Mouse (Mus musculus) testis, adult 2 months (tissue): ENCODE results near the gene Gm5767. TPM values are rescaled to one million over a fixed set of nuclear protein-coding genes. Genes with fewer than 3 reads are reported as not detected.

Experiments used
- H3K27ac ChIP-seq: fragments of 200-500 bp; 2 replicates; pipeline ENCODE4 v1.5.1; 2012; ENCODE audit warnings: low read depth, low read length; ENCODE audit not compliant: control insufficient read depth, insufficient read depth
- H3K27me3 ChIP-seq: fragments of 200-500 bp; 2 replicates; pipeline ENCODE4 v1.6.1; 2012; ENCODE audit warnings: mild to moderate bottlenecking, low read length, moderate library complexity; ENCODE audit not compliant: control insufficient read depth, insufficient read depth
- H3K36me3 ChIP-seq: fragments of 200-500 bp; 2 replicates; pipeline ENCODE4 v1.6.1; 2012; ENCODE audit warnings: mild to moderate bottlenecking, low read length; ENCODE audit not compliant: control insufficient read depth, insufficient read depth
- H3K4me1 ChIP-seq: fragments of 200-500 bp; 2 replicates; pipeline ENCODE4 v1.6.1; 2012; ENCODE audit warnings: low read length; ENCODE audit not compliant: control insufficient read depth, insufficient read depth
- H3K4me3 ChIP-seq: fragments of 200-500 bp; 2 replicates; pipeline ENCODE4 v1.5.1; 2012; ENCODE audit warnings: low read depth, mild to moderate bottlenecking, low read length, moderate library complexity, mixed read lengths; ENCODE audit not compliant: control insufficient read depth
- CTCF ChIP-seq: fragments of 200-500 bp; IDR thresholded peaks from 2 replicates; pipeline ENCODE4 v1.5.1; 2012; ENCODE audit warnings: low read depth, mild to moderate bottlenecking, inconsistent platforms, low read length, moderate library complexity; ENCODE audit not compliant: control insufficient read depth, insufficient read depth, insufficient replicate concordance
- POLR2A ChIP-seq: fragments of 200-500 bp; IDR thresholded peaks from 2 replicates; pipeline ENCODE4 v1.6.1; 2012; ENCODE audit warnings: low read depth, mild to moderate bottlenecking, inconsistent platforms, low read length, moderate library complexity; ENCODE audit not compliant: control insufficient read depth
- polyA plus RNA-seq: library from polyadenylated mRNA; depleted of rRNA; stranded (reverse); fragments of >200 nt; gene quantifications from 2 replicates; pipeline ENCODE4 v1.2.3, GENCODE M21; 2012; rRNA removed

The Gm5767 gene
- 526 and 543 TPM in 2 replicates for polyA plus RNA-seq

- Histone ChIP-seq H3K4me3 (peak within 1 kb of the TSS; percentile 64), H3K27me3 (no peaks in the 10 kb centered on the region), H3K4me1 (peaks cover 2% of the 10 kb centered on the region; the same call in 1 of the 2 replicates), H3K36me3 (no peaks in the 10 kb centered on the region), H3K27ac (peak within 1 kb of the TSS; percentile 41)
- no peak for TF ChIP-seq CTCF
- no peak; the same call in 1 of the 2 replicates for TF ChIP-seq POLR2A
Measured at GRCm38 (mm10) chr16:8680470-8680869, at the start of gene Gm5767. Gene Gm5767, plus strand, starts transcription at chr16:8680770.

- Histone ChIP-seq H3K27me3 (no peaks in the 10 kb centered on the region), H3K4me3 (no peak overlapping the region), H3K36me3 (no peaks in the 10 kb centered on the region; the same call in 1 of the 2 replicates), H3K27ac (no peak overlapping the region), H3K4me1 (peaks cover 6% of the 10 kb centered on the region)
- TF ChIP-seq CTCF: no peak
Measured at GRCm38 (mm10) chr16:8631428-8631827, 49.1 kb upstream of the Gm5767 start.

- TF ChIP-seq POLR2A (no peak), CTCF (no peak)
- Histone ChIP-seq H3K4me1 (peaks cover 8% of the 10 kb centered on the region), H3K27me3 (no peaks in the 10 kb centered on the region), H3K36me3 (no peaks in the 10 kb centered on the region; the same call in 1 of the 2 replicates), H3K4me3 (peak overlapping the region; percentile 99), H3K27ac (peak overlapping the region; percentile 98)
Measured at GRCm38 (mm10) chr16:8636867-8637216, 43.7 kb upstream of the Gm5767 start.

- TF ChIP-seq POLR2A (peak; percentile 59), CTCF (no peak)
- no peaks in the 10 kb centered on the region for H3K27me3 ChIP-seq
- H3K36me3 ChIP-seq: no peaks in the 10 kb centered on the region; the same call in 1 of the 2 replicates
- peak within 1 kb of the TSS; percentile 99 for H3K4me3 ChIP-seq
- peak within 1 kb of the TSS; percentile 98 for H3K27ac ChIP-seq
- H3K4me1 ChIP-seq: peaks cover 8% of the 10 kb centered on the region
Measured at GRCm38 (mm10) chr16:8637217-8638051, 43.1 kb upstream of the Gm5767 start, which contains the start of the genes Pmm2 and Tmem186. Gene Pmm2, plus strand, starts transcription at chr16:8637674. Gene Tmem186, minus strand, starts transcription at chr16:8637712.

GRCm38 (mm10) chr16:8638131-8638530 is 42.4 kb upstream of the Gm5767 start:
- peaks cover 3% of the 10 kb centered on the region for H3K36me3 ChIP-seq
- no peaks in the 10 kb centered on the region for H3K27me3 ChIP-seq
- H3K27ac ChIP-seq: peak overlapping the region; percentile 98
- TF ChIP-seq POLR2A (no peak), CTCF (no peak)
- H3K4me1 ChIP-seq: peaks cover 8% of the 10 kb centered on the region
- H3K4me3 ChIP-seq: peak overlapping the region; percentile 99

- H3K4me1 ChIP-seq: peaks cover 8% of the 10 kb centered on the region
- H3K27me3 ChIP-seq: no peaks in the 10 kb centered on the region
- no peak overlapping the region for H3K27ac ChIP-seq
- no peak overlapping the region for H3K4me3 ChIP-seq
- TF ChIP-seq POLR2A (no peak), CTCF (no peak)
- peaks cover 5% of the 10 kb centered on the region for H3K36me3 ChIP-seq
Measured at GRCm38 (mm10) chr16:8639466-8640191, 40.9 kb upstream of the Gm5767 start.

GRCm38 (mm10) chr16:8643855-8644254 is 36.7 kb upstream of the Gm5767 start:
- H3K27ac ChIP-seq: no peak overlapping the region
- peaks cover 6% of the 10 kb centered on the region for H3K36me3 ChIP-seq
- TF ChIP-seq CTCF: peak; percentile 65; the same call in 1 of the 2 replicates
- TF ChIP-seq POLR2A: no peak
- no peaks in the 10 kb centered on the region for H3K4me1 ChIP-seq
- H3K4me3 ChIP-seq: no peak overlapping the region
- H3K27me3 ChIP-seq: no peaks in the 10 kb centered on the region
